Mouse (Mus musculus) heart, embryonic 14.5 days (tissue): ENCODE data around the gene Cntn5. TPM values are rescaled to one million over a fixed set of nuclear protein-coding genes. Genes with fewer than 3 reads are reported as not detected.

Experiments used
- ATAC-seq: fragments of 200-750 bp; cut with Nextera tagmentation; 2 replicates; pipeline ENCODE4 v1.8.0; 2017; ENCODE audit warnings: low read depth, moderate TSS enrichment; ENCODE audit not compliant: insufficient number of reproducible peaks, insufficient read depth, low FRiP score
- H3K27ac ChIP-seq, 2 experiments: fragments of 200-500 bp in 1 of 2; fragments of 300-500 bp in 1 of 2; sonication (generic) in 1 of 2; replicated peaks in 1 of 2; 2 replicates each; pipeline ENCODE4 v1.5.1; 2012 to 2014; ENCODE audit warnings: low read depth in 2 of 2, low read length in 2 of 2, control low read depth in 1 of 2, mild to moderate bottlenecking in 1 of 2, mixed read lengths in 1 of 2; ENCODE audit not compliant: control insufficient read depth in 1 of 2, insufficient read depth in 1 of 2
- H3K27me3 ChIP-seq: fragments of 300-500 bp; sonication (generic); 2 replicates; pipeline ENCODE4 v1.6.1; 2014; ENCODE audit warnings: mild to moderate bottlenecking, low read length, control low read depth; ENCODE audit not compliant: control insufficient read depth, insufficient read depth
- H3K36me3 ChIP-seq: fragments of 300-500 bp; sonication (generic); 2 replicates; pipeline ENCODE4 v1.6.1; 2014; ENCODE audit warnings: mild to moderate bottlenecking, control low read depth, low read length, mixed read lengths; ENCODE audit not compliant: control insufficient read depth, insufficient read depth
- H3K4me1 ChIP-seq, 2 experiments: fragments of 200-500 bp in 1 of 2; fragments of 300-500 bp in 1 of 2; sonication (generic) in 1 of 2; 2 replicates each; pipeline ENCODE4 v1.6.1; 2012 to 2014; ENCODE audit warnings: low read length in 2 of 2, control low read depth in 1 of 2, mixed read lengths in 1 of 2; ENCODE audit not compliant: control insufficient read depth in 2 of 2, insufficient read depth in 2 of 2
- H3K4me2 ChIP-seq: fragments of 300-500 bp; sonication (generic); 2 replicates; pipeline ENCODE4 v1.6.1; 2014; ENCODE audit warnings: mild to moderate bottlenecking, low read length
- H3K4me3 ChIP-seq, 2 experiments: fragments of 200-500 bp in 1 of 2; fragments of 300-500 bp in 1 of 2; sonication (generic) in 1 of 2; 2 replicates each; pipeline ENCODE4 v1.5.1; 2012 to 2014; ENCODE audit warnings: low read length in 2 of 2, mild to moderate bottlenecking in 2 of 2, control low read depth in 1 of 2, low read depth in 1 of 2, moderate library complexity in 1 of 2; ENCODE audit not compliant: control insufficient read depth in 1 of 2, insufficient read depth in 1 of 2
- H3K9ac ChIP-seq: fragments of 300-500 bp; sonication (generic); 2 replicates; pipeline ENCODE4 v1.6.1; 2014; ENCODE audit warnings: mild to moderate bottlenecking, low read length
- H3K9me3 ChIP-seq: fragments of 300-500 bp; sonication (generic); 2 replicates; pipeline ENCODE4 v1.6.1; 2016; ENCODE audit warnings: low read length, control low read depth; ENCODE audit not compliant: control insufficient read depth
- WGBS: fragments of 180-500 bp; shearing (Covaris S2); extraction: QIAGEN DNeasy Blood & Tissue Kit; methylation state at CpG from one replicate; pipeline ENCODE4 v1.1.7; 2014; 5-methylcytosine and 5-hydroxymethylcytosine counted together
- microRNA-seq: library from miRNA; unstranded; fragments of <30 nt; microRNA quantifications from one replicate; pipeline ENCODE4, GENCODE M21; 2016
- polyA plus RNA-seq: library from polyadenylated mRNA; unstranded; fragments of >200 nt; fragmentation: Nextera tagmentation; extraction: Ambion mirVana; gene quantifications from 2 replicates; pipeline ENCODE4 v1.2.1, GENCODE M21; 2014

Gene Cntn5
- polyA plus RNA-seq, 1 experiment from 2014 or later, result 0.65 TPM

DNA sequence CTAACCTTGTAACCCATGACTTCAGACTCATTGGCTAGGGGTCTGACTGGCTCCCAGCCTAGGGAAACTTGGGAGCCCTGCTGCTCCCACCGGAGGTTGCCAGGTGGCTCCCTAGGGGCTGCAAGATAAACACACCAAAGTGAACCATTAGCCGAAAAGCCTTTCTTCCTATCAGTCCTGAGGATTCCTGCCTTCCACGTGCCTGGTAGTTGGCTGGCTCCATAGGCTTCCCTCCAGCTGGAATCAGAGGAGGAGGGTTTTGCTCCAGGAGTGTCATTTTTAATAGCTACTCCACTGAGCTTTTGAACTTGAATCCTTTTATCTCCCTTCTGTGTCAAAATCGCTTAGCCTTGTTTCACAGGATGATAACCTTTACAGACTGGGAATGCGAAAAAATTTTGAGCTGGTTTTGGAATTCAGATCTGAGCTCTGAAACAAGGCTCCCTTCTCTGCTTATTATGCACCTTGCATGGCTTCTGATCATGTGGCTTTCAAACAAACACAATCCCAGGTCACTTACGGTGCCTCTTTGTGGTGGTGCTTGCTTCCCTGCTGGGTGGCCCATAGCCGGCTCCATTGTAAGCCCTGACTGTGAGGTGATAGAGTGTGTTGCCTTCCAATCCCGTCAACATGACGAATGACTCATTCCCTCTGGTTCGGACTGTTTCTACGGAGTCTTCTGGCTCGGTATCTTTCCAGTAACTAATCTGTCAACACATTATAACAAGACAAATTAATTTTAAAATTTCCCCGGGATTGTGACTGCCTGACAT lies 1231.1 kb downstream of the Cntn5 start:
- Histone ChIP-seq H3K4me3 (no peak overlapping the region), H3K4me1 (peaks cover 0 to 4% of the 10 kb centered on the region in 2 experiments; a peak in 2 of 4 replicates), H3K9me3 (no peaks in the 10 kb centered on the region), H3K27ac (no peak overlapping the region), H3K36me3 (no peaks in the 10 kb centered on the region), H3K27me3 (no peaks in the 10 kb centered on the region), H3K9ac (no peak overlapping the region), H3K4me2 (peak overlapping the region; percentile 9; the same call in 1 of the 2 replicates)
- ATAC-seq, result no peak
- 6% methylated on average over 13 of the region's 13 CpGs for WGBS

DNA sequence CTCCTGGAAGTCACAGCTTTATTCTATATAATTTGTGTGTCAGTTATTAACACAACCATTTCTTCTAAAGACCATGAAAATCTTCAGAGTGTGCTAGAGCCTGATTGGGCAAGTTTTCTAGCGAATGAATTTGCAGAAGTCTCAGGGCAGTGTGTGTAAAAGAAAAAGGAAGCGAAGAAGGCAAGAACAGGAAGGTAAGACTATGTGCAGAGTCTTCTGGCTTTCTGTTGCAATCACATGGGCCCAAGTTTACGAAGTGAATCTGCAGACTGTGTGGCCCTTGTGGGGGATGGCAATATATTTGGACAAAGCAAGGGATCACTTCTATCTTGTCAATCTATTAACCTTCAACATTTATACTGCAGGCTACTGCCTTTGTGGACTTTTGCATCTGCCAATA lies 1251.1 kb downstream of the Cntn5 start:
- H3K27me3 ChIP-seq, result no peaks in the 10 kb centered on the region
- no peaks in the 10 kb centered on the region for H3K4me1 ChIP-seq
- H3K36me3 ChIP-seq, result no peaks in the 10 kb centered on the region
- no peak overlapping the region for H3K27ac ChIP-seq
- H3K9ac ChIP-seq, result no peak overlapping the region
- H3K9me3 ChIP-seq, result no peaks in the 10 kb centered on the region
- 75% methylated on average over 3 of the region's 3 CpGs for WGBS
- no peak overlapping the region for H3K4me3 ChIP-seq
- ATAC-seq, result no peak
- no peak overlapping the region for H3K4me2 ChIP-seq

GRCm38 (mm10) chr9:9647361-9647760 lies 1257.2 kb downstream of the Cntn5 start:
- Histone ChIP-seq H3K4me2 (no peak overlapping the region), H3K27ac (no peak overlapping the region), H3K9ac (no peak overlapping the region), H3K27me3 (no peaks in the 10 kb centered on the region), H3K9me3 (no peaks in the 10 kb centered on the region), H3K36me3 (no peaks in the 10 kb centered on the region), H3K4me1 (no peaks in the 10 kb centered on the region), H3K4me3 (no peak overlapping the region)
- ATAC-seq, result no peak
- WGBS, result 70% methylated on average over 3 of the region's 3 CpGs

DNA sequence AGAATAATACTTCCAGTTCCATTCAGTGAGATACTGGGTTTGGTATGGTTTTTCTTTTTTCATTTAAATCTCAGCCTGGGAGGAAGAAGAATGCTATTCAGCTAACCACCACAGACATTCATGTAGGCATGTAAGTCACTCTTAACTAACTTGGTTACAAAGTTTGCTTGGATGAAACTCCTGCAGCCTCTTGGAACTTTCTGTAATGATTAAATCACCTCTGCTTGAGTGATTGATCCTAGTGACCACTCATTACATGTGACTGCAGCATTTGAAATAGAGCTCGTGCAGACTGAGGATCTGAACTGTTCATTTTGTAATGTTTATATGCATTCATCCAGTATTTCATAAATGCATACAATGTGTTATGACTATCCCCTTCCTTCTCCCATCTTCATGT lies 1258.3 kb downstream of the Cntn5 start:
- Histone ChIP-seq H3K9ac (no peak overlapping the region), H3K27me3 (no peaks in the 10 kb centered on the region), H3K36me3 (no peaks in the 10 kb centered on the region), H3K4me2 (no peak overlapping the region), H3K4me1 (no peaks in the 10 kb centered on the region), H3K27ac (no peak overlapping the region), H3K4me3 (no peak overlapping the region), H3K9me3 (no peaks in the 10 kb centered on the region)
- no peak for ATAC-seq
- WGBS, result 78% methylated on average over 1 of the region's 1 CpGs

Small RNA genes within 50 kb of the gene (microRNA-seq; reads per million reads assigned to microRNA genes)
- gene Gm24496, result not detected
- not detected for gene Gm25086
- not detected for gene Gm26195
- not detected for gene Mir6237
